Mouse (Mus musculus) adrenal gland (tissue): Measurements from ENCODE around the gene Psme2b.

Experiments used
- intact Hi-C: fragments of 180-260 bp; cut with DNase I; formaldehyde crosslinking; loops from one replicate; pipeline ENCODE4 v1.15.1; 2025

The Psme2b gene

DNA sequence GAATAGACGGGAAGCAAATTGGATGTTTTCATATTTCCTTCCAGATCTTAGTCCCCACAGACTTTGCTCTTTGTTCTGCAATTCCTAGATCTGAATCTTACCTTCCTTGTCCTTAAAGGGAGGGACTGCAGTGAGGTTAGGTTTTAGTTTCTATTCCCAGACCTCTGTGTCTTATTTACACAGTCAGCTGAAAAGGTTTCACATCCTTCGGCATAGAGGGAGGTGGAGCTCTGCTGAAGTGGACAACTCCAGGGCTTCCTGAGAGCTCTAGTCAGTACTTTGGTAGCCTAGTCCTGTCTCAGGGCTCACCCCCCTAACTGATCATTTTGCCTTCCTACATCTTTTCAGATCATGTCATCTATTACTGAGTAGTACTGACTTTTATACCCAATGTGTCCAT lies 44.0 kb downstream of the Psme2b start, which contains the start of gene Gm5431:
Gm5431 (minus strand) TSS at position 194 of the 400 bp plus-strand sequence.
- intact Hi-C loops = loop anchor here (10.0 kb wide), 1 partner anchor 173 kb away; the partner anchor contains the start of gene Ifi47

DNA sequence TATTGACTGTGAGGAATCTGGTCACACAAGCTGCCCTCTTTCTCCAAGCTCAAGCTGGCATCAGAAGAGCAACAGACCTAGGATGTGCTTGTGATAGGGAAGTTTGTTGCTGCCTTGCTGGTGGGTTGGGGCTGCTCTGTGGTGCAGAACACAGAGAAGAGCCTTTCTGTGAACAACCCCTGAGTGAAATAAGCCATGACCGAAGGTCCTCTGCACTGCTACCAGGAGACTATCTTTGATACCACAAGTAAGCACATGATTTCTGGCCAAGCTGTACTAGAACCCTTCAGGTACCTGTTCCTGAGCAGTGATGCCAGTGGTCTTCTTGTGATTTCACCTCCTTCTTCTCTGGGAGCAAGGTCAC lies 44.4 kb downstream of the Psme2b start:
- intact Hi-C loops = loop anchor here (10.0 kb wide), 1 partner anchor 173 kb away; the partner anchor contains the start of gene Ifi47

DNA sequence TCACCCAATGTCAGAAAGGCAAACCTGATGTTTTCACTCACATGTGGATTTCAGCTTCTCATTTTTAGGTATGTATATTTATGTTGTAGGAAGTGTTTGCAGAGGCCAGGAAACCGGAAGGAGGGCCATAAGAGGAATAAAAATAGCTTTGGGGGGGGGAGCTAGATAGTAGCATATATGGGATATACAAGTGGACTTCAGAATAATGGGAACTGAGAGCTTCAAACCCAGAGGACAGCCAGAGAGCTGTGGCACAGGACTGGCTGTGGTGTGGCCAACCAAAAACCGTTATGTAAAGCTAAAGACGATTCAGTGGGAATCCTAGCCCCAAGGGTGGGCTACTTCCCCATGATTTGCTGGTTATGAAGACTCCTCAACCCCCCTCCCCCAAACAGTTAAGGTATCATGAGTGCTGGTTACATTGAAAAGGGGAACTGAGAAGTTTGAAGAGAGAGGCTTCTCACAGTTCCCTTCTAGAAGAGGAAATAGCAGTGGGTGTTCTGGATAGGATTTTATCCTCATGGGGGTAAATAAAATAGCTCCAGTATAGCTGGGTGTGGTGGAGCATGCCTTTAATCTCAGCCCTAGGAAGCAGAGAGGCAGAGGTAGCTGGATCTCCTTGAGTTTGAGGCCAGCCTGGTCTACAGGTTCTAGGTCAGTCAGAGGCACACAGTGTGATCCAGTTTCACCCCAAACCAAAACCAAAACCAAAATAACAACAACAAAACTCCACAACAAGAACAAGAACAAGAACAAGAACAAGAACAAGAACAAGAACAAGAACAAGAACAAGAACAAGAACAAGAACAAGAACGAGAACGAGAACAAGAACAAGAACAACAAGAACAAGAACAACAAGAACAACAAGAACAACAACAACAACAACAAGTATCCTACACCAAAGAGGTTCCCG lies 45.1 kb downstream of the Psme2b start:
- intact Hi-C loops = loop anchor here (10.0 kb wide), 1 partner anchor 174 kb away; the partner anchor contains the start of gene Ifi47

DNA sequence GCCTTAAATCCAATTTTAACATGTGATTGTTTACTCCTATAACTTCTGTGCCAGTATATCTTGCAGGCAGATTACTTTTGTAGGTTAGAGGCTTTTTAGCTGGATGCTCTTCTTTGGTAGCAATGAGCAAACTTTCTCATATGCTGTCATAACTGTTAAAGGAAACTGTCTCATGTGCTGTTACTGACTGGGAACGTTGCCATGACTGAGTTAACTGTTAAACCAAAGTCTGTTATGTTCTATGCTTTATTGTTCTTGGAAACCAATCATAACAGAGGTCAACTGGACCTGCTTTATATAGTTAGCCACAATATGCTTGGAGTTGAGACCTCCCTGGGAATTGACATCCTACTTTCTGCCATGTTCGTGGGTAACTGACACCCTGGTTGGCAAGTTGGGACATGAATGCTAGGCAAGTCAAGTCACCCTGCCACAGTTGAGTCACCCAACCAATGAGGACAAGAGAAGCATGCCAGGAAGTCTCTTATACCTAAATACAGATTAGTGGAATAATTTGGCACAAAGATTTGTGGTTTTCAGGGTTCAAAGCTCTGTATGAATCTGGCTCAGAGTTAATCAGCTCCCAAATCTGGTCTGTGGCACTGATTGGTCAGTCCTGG lies 47.1 kb downstream of the Psme2b start:
- intact Hi-C loops = no loop called here
